Mouse (Mus musculus) embryonic fibroblast, embryonic 13.5 days (primary cell): Measurements from ENCODE around the gene Klf9.

ENCODE experiments used
- CTCF ChIP-seq: IDR thresholded peaks from 2 replicates; pipeline ENCODE4 v1.5.1; 2011; ENCODE audit warnings: mild to moderate bottlenecking, control low read depth, low read length, moderate library complexity, borderline replicate concordance; ENCODE audit not compliant: insufficient read depth
- POLR2A ChIP-seq: IDR thresholded peaks from 2 replicates; pipeline ENCODE4 v1.6.1; 2011; ENCODE audit warnings: low read depth, mild to moderate bottlenecking, control low read depth, low read length, moderate library complexity

DNA sequence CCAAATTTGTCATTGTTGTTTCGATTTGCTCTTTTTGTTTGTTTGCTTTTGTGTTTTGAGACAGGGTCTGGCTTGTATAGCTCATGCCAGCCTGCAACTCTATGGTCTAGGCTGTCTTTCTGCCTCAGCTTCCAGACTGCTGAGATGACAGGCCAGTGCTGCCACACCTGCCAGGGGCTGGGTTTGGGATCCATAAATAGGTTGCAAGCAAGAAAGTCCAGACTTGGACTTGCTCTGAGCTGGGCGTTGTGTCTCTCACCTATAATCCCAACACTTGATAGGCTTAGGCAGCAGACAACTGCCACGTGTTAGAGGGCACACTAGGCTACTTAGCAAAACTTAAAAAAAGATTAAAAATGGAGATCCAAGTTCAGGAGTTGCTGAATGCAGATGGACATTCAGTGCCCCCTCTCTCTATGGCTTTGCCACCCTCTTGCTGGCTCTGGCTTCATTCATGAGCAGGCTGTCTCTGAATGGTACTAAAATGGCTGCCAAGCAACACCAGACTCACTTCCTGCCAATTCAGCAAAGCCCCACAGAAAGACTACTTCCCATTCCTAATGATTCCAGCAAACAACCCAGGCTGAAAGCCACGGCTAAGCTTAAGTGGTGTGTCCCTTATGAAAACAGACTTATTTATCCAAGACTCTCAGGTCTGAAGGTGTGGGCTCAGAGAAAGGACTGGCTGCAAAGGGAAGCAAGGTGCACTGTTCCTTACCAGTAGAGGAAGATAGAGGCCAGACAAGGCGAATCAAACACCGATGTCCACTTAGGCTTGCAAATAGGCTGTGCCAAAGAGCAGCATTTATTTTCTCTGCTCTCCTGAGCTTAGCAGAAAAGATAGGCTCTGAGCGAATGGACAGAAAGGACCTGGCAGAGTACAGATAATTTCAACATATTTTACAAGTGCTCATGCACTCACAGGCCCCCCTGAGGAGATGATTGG lies 8.7 kb downstream of the Klf9 start:
- TF ChIP-seq CTCF (no peak), POLR2A (no peak)
